Mouse (Mus musculus): ENCODE results near the gene Pptc7.
A peak's percentile ranks its signal among the peaks of the same experiment; 100 is the strongest.

The Pptc7 gene

GRCm38 (mm10) chr5:122284183-122285028 lies at the start of gene Pptc7:
TSS of gene Pptc7 (plus strand) at chr5:122284365.
- DNase-seq (ENCODE audit: low spot score): peak; percentile 92

- peak; percentile 81 for DNase-seq (ENCODE audit: low spot score)
Measured at GRCm38 (mm10) chr5:122235196-122235836, 48.8 kb upstream of the Pptc7 start.

GRCm38 (mm10) chr5:122237200-122237599 lies 47.0 kb upstream of the Pptc7 start:
- no peak for DNase-seq (ENCODE audit: low spot score)

GRCm38 (mm10) chr5:122239618-122240017 lies 44.5 kb upstream of the Pptc7 start:
- no peak for DNase-seq (ENCODE audit: low spot score)

- DNase-seq (ENCODE audit: low spot score): no peak
Measured at GRCm38 (mm10) chr5:122240521-122240920, 43.6 kb upstream of the Pptc7 start.

- DNase-seq (ENCODE audit: low spot score): no peak
Measured at GRCm38 (mm10) chr5:122240989-122241388, 43.2 kb upstream of the Pptc7 start.

GRCm38 (mm10) chr5:122242521-122243123 lies 41.5 kb upstream of the Pptc7 start:
- no peak for DNase-seq (ENCODE audit: low spot score)

- DNase-seq (ENCODE audit: low spot score): no peak
Measured at GRCm38 (mm10) chr5:122243781-122244523, 40.2 kb upstream of the Pptc7 start.

- DNase-seq (ENCODE audit: low spot score): no peak
Measured at GRCm38 (mm10) chr5:122245186-122245585, 39.0 kb upstream of the Pptc7 start.

- DNase-seq (ENCODE audit: low spot score): no peak
Measured at GRCm38 (mm10) chr5:122246547-122247167, 37.5 kb upstream of the Pptc7 start.

- no peak for DNase-seq (ENCODE audit: low spot score)
Measured at GRCm38 (mm10) chr5:122247529-122247928, 36.6 kb upstream of the Pptc7 start.

- no peak for DNase-seq (ENCODE audit: low spot score)
Measured at GRCm38 (mm10) chr5:122247934-122248333, 36.2 kb upstream of the Pptc7 start.

GRCm38 (mm10) chr5:122249281-122249680 lies 34.9 kb upstream of the Pptc7 start:
- DNase-seq (ENCODE audit: low spot score): no peak

GRCm38 (mm10) chr5:122251895-122252606 lies 32.1 kb upstream of the Pptc7 start:
- DNase-seq (ENCODE audit: low spot score): no peak

GRCm38 (mm10) chr5:122258027-122258741 lies 26.0 kb upstream of the Pptc7 start:
- peak; percentile 23 for DNase-seq (ENCODE audit: low spot score)

- peak; percentile 45 for DNase-seq (ENCODE audit: low spot score)
Measured at GRCm38 (mm10) chr5:122262104-122262503, 22.1 kb upstream of the Pptc7 start.

GRCm38 (mm10) chr5:122263933-122264905 lies 19.9 kb upstream of the Pptc7 start, which contains the start of gene Tctn1:
TSS of gene Tctn1 (minus strand) at chr5:122264460.
- DNase-seq (ENCODE audit: low spot score): peak; percentile 87

GRCm38 (mm10) chr5:122265187-122265586 lies 19.0 kb upstream of the Pptc7 start:
- DNase-seq (ENCODE audit: low spot score): no peak

- DNase-seq (ENCODE audit: low spot score): no peak
Measured at GRCm38 (mm10) chr5:122265942-122266341, 18.2 kb upstream of the Pptc7 start.
